Mouse (Mus musculus): Measurements from ENCODE around the gene Fsip1. TPM values are rescaled to one million over a fixed set of nuclear protein-coding genes. Genes with fewer than 3 reads are reported as not detected.
A peak's percentile ranks its signal among the peaks of the same experiment; 100 is the strongest.

Gene Fsip1
- polyA plus RNA-seq, 1 experiment from 2014 or later = 0.19 TPM

- H3K4me1 ChIP-seq (replicated peaks) = no peaks in the 10 kb centered on the region
- H3K9me3 ChIP-seq = no peaks in the 10 kb centered on the region
- 14% methylated on average over 16 of the region's 16 CpGs for WGBS
- H3K27ac ChIP-seq = no peak overlapping the region
- no peak overlapping the region for H3K4me2 ChIP-seq (replicated peaks)
- no peaks in the 10 kb centered on the region for H3K36me3 ChIP-seq
- ATAC-seq = no peak
- no peaks in the 10 kb centered on the region for H3K27me3 ChIP-seq (replicated peaks)
- H3K4me3 ChIP-seq (replicated peaks) = no peak overlapping the region
- no peak overlapping the region for H3K9ac ChIP-seq
Observed at GRCm38 (mm10) chr2:118203739-118204461, 52.9 kb downstream of the Fsip1 start.

DNA sequence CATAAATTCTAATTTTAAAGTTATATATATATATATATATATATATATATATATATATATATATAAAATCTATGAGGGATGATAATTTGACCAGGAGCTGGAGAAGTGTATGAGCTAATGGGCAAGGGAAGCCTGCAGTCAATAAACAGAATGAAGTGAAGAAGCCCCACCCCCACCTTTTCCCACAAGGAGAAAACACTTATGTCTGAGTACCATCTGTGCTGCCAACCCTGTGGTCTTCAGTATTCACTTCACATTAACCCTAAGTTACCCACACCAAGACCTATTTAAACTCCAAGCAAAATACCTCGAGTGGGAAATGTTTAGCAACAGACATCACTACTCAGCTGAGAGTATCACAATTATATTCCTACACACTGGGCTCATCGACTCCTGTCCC is 53.8 kb downstream of the Fsip1 start:
- no peak for ATAC-seq

GRCm38 (mm10) chr2:118201983-118202382 is 54.8 kb downstream of the Fsip1 start:
- H3K4me2 ChIP-seq (replicated peaks) = no peak overlapping the region
- no peak overlapping the region for H3K4me3 ChIP-seq (replicated peaks)
- no peaks in the 10 kb centered on the region for H3K4me1 ChIP-seq (replicated peaks)
- H3K9ac ChIP-seq = no peak overlapping the region
- no peaks in the 10 kb centered on the region for H3K9me3 ChIP-seq
- ATAC-seq = no peak
- H3K27me3 ChIP-seq (replicated peaks) = no peaks in the 10 kb centered on the region
- no peak overlapping the region for H3K27ac ChIP-seq
- no peaks in the 10 kb centered on the region for H3K36me3 ChIP-seq

More for the DNA sequence above, 53.8 kb downstream of the Fsip1 start:
- Histone ChIP-seq H3K9ac (no peak overlapping the region), H3K4me2 (replicated peaks) (no peak overlapping the region), H3K9me3 (no peaks in the 10 kb centered on the region), H3K27me3 (replicated peaks) (no peaks in the 10 kb centered on the region), H3K4me1 (replicated peaks) (no peaks in the 10 kb centered on the region), H3K4me3 (replicated peaks) (no peak overlapping the region), H3K36me3 (no peaks in the 10 kb centered on the region), H3K27ac (no peak overlapping the region)
- 70% methylated on average over 2 of the region's 2 CpGs for WGBS

DNA sequence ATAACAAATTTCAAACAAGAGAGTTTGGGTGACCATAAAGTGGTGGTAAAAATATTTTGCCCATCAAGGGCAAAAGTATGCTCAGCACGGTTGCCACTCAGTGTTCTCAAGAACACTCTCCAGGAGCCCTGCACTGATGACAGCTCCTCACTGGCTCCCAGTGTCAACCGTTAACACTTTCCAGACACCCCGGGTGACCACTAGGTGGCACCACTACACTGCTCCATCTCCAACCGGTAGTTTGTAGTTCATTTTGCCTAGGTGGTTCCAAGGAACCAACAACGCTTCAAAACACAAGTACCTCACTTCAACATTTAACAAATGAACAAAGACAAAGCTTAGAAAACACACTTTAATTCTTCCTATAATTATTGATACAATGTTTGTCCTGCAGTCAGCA is 56.9 kb downstream of the Fsip1 start:
- ATAC-seq = 0 out of 2 replicates have a peak, but pooled peaks have one; percentile 59
- 13% methylated on average over 5 of the region's 5 CpGs for WGBS
- H3K27ac ChIP-seq = no peak overlapping the region

GRCm38 (mm10) chr2:118196966-118197365 is 59.8 kb downstream of the Fsip1 start:
- Histone ChIP-seq H3K36me3 (no peaks in the 10 kb centered on the region), H3K27ac (no peak overlapping the region), H3K9me3 (no peaks in the 10 kb centered on the region), H3K4me1 (replicated peaks) (no peaks in the 10 kb centered on the region), H3K4me3 (replicated peaks) (no peak overlapping the region), H3K27me3 (replicated peaks) (no peaks in the 10 kb centered on the region), H3K4me2 (replicated peaks) (no peak overlapping the region), H3K9ac (no peak overlapping the region)
- WGBS = 93% methylated on average over 3 of the region's 3 CpGs
- ATAC-seq = no peak

More for the DNA sequence above, 56.9 kb downstream of the Fsip1 start:
- no peaks in the 10 kb centered on the region for H3K9me3 ChIP-seq
- no peak overlapping the region for H3K4me2 ChIP-seq (replicated peaks)
- H3K4me1 ChIP-seq (replicated peaks) = no peaks in the 10 kb centered on the region
- no peak overlapping the region for H3K4me3 ChIP-seq (replicated peaks)
- H3K9ac ChIP-seq = no peak overlapping the region
- H3K27me3 ChIP-seq (replicated peaks) = no peaks in the 10 kb centered on the region
- H3K36me3 ChIP-seq = no peaks in the 10 kb centered on the region

DNA sequence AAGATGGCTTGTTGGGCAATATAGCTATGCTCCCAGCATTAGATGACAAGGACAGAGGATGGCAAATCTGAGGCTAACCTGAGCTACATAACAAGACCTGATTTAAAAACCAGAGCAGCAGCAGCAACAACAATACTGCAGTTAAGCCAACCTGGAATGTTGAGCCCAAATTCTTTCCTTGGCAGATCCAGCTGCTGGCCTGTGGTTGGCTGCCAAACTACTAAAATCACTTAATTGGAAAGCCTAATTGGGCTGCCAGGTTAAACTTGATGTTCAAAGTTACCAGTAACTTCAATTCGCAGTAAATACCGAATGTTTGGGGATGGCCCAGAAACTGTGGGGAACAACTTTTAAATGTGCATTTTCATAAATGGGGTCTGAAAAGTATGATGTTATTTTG is 74.6 kb downstream of the Fsip1 start:
- no peak overlapping the region for H3K27ac ChIP-seq
- H3K4me3 ChIP-seq (replicated peaks) = no peak overlapping the region
- H3K27me3 ChIP-seq (replicated peaks) = no peaks in the 10 kb centered on the region
- no peak overlapping the region for H3K4me2 ChIP-seq (replicated peaks)
- no peaks in the 10 kb centered on the region for H3K36me3 ChIP-seq
- no peak overlapping the region for H3K9ac ChIP-seq
- no peaks in the 10 kb centered on the region for H3K4me1 ChIP-seq (replicated peaks)
- WGBS = 95% methylated on average over 2 of the region's 2 CpGs
- no peak for ATAC-seq
- no peaks in the 10 kb centered on the region for H3K9me3 ChIP-seq

GRCm38 (mm10) chr2:118179873-118180585 is 76.7 kb downstream of the Fsip1 start:
- no peak overlapping the region for H3K9ac ChIP-seq
- no peaks in the 10 kb centered on the region for H3K36me3 ChIP-seq
- H3K4me1 ChIP-seq (replicated peaks) = no peaks in the 10 kb centered on the region
- H3K27ac ChIP-seq = no peak overlapping the region
- H3K9me3 ChIP-seq = no peaks in the 10 kb centered on the region
- H3K4me3 ChIP-seq (replicated peaks) = no peak overlapping the region
- no peaks in the 10 kb centered on the region for H3K27me3 ChIP-seq (replicated peaks)
- no peak for ATAC-seq
- H3K4me2 ChIP-seq (replicated peaks) = peak overlapping the region; percentile 51

GRCm38 (mm10) chr2:118179472-118179871 is 77.3 kb downstream of the Fsip1 start:
- H3K36me3 ChIP-seq = no peaks in the 10 kb centered on the region
- ATAC-seq = peak; percentile 56
- no peaks in the 10 kb centered on the region for H3K4me1 ChIP-seq (replicated peaks)
- peak overlapping the region; percentile 51 for H3K4me2 ChIP-seq (replicated peaks)
- no peak overlapping the region for H3K27ac ChIP-seq
- no peak overlapping the region for H3K4me3 ChIP-seq (replicated peaks)
- no peaks in the 10 kb centered on the region for H3K27me3 ChIP-seq (replicated peaks)
- 3% methylated on average over 8 of the region's 10 CpGs for WGBS
- no peak overlapping the region for H3K9ac ChIP-seq
- H3K9me3 ChIP-seq = no peaks in the 10 kb centered on the region

DNA sequence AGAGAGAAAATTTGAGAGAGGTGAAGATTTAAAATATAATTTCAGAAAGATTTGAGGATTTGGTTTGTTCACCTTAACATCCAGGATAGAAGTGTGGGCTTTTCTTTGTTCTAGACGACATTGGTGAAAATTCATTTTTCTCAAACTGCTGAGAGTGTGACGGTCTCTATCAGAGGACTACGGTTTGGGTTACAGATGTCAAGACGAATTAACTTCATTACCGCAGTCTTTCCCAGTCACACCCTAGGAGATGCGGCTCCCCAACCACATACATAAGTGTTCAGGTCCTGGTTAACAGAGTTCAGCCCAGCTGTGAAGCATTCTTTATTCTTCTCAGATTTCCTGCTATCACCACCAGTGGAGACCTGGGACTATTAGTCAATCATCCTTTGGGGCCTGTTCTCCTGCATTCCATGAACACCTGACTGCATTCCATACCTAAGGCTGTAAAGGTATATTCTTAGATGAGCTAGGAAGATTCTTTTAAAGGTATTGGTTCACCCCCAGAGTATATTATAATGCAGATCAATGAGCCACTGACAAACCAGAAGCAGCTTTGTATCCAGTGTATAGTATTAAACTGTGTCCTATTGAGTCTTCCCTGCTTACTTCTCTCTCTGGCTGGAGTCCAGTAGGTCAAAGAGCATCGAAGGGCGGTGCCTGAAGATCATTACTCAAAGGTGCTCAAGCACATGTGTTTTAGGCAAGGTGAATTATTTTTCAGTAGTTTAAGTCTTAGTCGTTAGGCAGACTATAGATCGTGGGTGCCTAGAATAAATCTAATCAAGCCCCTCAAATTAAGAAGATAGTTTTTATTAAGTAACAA is 82.0 kb downstream of the Fsip1 start:
- H3K36me3 ChIP-seq = no peaks in the 10 kb centered on the region
- H3K4me1 ChIP-seq (replicated peaks) = no peaks in the 10 kb centered on the region
- H3K27ac ChIP-seq = no peak overlapping the region
- no peaks in the 10 kb centered on the region for H3K9me3 ChIP-seq
- no peak overlapping the region for H3K4me3 ChIP-seq (replicated peaks)
- H3K4me2 ChIP-seq (replicated peaks) = no peak overlapping the region
- ATAC-seq = peak; percentile 66
- H3K27me3 ChIP-seq (replicated peaks) = no peaks in the 10 kb centered on the region
- 86% methylated on average over 10 of the region's 10 CpGs for WGBS
- H3K9ac ChIP-seq = no peak overlapping the region

DNA sequence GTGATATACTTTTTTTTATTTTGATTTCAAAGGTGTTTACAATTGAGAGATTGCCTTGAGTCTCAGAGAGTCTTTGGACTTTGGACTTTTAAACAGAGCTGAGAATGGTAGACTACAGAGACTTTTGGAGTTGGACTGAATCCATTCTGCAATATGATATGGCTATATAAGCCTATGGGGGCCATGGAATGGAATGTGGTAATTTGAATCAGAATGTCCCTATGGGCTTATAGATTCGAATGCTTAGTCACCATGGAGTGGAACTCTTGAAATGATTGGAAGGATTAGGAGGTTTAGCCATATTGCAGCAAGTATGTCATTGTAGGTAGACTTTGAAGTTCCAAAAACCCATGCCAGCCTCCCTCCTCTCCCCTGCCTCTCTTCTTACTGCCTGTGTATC is 88.5 kb downstream of the Fsip1 start:
- Histone ChIP-seq H3K4me2 (replicated peaks) (no peak overlapping the region), H3K36me3 (no peaks in the 10 kb centered on the region), H3K4me3 (replicated peaks) (no peak overlapping the region), H3K4me1 (replicated peaks) (no peaks in the 10 kb centered on the region), H3K27ac (no peak overlapping the region), H3K27me3 (replicated peaks) (no peaks in the 10 kb centered on the region), H3K9ac (no peak overlapping the region), H3K9me3 (no peaks in the 10 kb centered on the region)
- WGBS = 74% methylated on average over 1 of the region's 1 CpGs
- ATAC-seq = no peak

- H3K36me3 ChIP-seq = no peaks in the 10 kb centered on the region
- H3K27me3 ChIP-seq (replicated peaks) = no peaks in the 10 kb centered on the region
- no peak overlapping the region for H3K27ac ChIP-seq
- no peak overlapping the region for H3K9ac ChIP-seq
- WGBS = 79% methylated on average over 4 of the region's 4 CpGs
- no peak for ATAC-seq
- H3K4me3 ChIP-seq (replicated peaks) = no peak overlapping the region
- H3K4me1 ChIP-seq (replicated peaks) = no peaks in the 10 kb centered on the region
- H3K4me2 ChIP-seq (replicated peaks) = no peak overlapping the region
- no peaks in the 10 kb centered on the region for H3K9me3 ChIP-seq
Observed at GRCm38 (mm10) chr2:118167731-118168130, 89.0 kb downstream of the Fsip1 start.

DNA sequence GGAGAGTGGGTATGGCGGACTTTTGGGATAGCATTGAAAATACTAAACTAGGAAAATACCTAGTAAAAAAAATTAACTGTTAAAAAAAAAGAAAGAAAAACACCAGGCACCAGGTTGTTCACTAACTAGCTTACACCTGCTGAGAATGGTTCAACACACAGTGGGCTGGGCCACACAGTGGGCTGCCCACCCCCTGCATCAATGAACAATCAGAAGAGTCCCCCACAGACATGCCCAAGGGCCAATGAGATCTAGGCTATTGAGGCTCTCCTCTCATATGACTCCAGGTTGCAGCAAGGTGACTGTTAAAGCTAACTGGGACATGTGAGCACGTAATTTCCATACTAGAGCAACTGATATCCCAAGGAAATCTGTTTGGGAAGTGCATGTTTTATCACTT is 91.1 kb downstream of the Fsip1 start:
- WGBS = 85% methylated on average over 2 of the region's 2 CpGs
- Histone ChIP-seq H3K9me3 (no peaks in the 10 kb centered on the region), H3K4me2 (replicated peaks) (no peak overlapping the region), H3K27ac (no peak overlapping the region), H3K27me3 (replicated peaks) (no peaks in the 10 kb centered on the region), H3K9ac (no peak overlapping the region), H3K36me3 (no peaks in the 10 kb centered on the region), H3K4me1 (replicated peaks) (no peaks in the 10 kb centered on the region), H3K4me3 (replicated peaks) (no peak overlapping the region)
- ATAC-seq = no peak

All from intestine, embryonic 15.5 days (tissue).